Mouse (Mus musculus) intestine, postnatal 0 days (tissue): Measurements from ENCODE around the gene Trip13. TPM values are rescaled to one million over a fixed set of nuclear protein-coding genes. Genes with fewer than 3 reads are reported as not detected.
A peak's percentile ranks its signal among the peaks of the same experiment; 100 is the strongest.

Experiments used
- ATAC-seq: fragments of 200-750 bp; cut with Nextera tagmentation; 2 replicates; pipeline ENCODE4 v1.8.0; 2017; ENCODE audit warnings: mild to moderate bottlenecking, moderate TSS enrichment, moderate library complexity
- H3K27ac ChIP-seq: fragments of 300-500 bp; sonication (generic); 2 replicates; pipeline ENCODE4 v1.5.1; 2014; ENCODE audit warnings: mild to moderate bottlenecking, low read depth, low read length, moderate library complexity
- H3K27me3 ChIP-seq: fragments of 300-500 bp; sonication (generic); replicated peaks from 2 replicates; pipeline ENCODE4 v1.6.1; 2014; ENCODE audit warnings: low read length, mixed read lengths; ENCODE audit not compliant: control insufficient read depth, insufficient read depth
- H3K36me3 ChIP-seq: fragments of 300-500 bp; sonication (generic); 2 replicates; pipeline ENCODE4 v1.6.1; 2014; ENCODE audit warnings: mild to moderate bottlenecking, moderate library complexity; ENCODE audit not compliant: control insufficient read depth, insufficient read depth
- H3K4me1 ChIP-seq: fragments of 300-500 bp; sonication (generic); replicated peaks from 2 replicates; pipeline ENCODE4 v1.6.1; 2014; ENCODE audit warnings: antibody characterized with exemption, low read length, mixed read lengths; ENCODE audit not compliant: control insufficient read depth, insufficient read depth
- H3K4me2 ChIP-seq: fragments of 300-500 bp; sonication (generic); replicated peaks from 2 replicates; pipeline ENCODE4 v1.6.1; 2014; ENCODE audit warnings: low read depth, mild to moderate bottlenecking, moderate library complexity
- H3K4me3 ChIP-seq: fragments of 300-500 bp; sonication (generic); 2 replicates; pipeline ENCODE4 v1.5.1; 2014; ENCODE audit warnings: low read depth, low read length
- H3K9ac ChIP-seq: fragments of 300-500 bp; sonication (generic); 2 replicates; pipeline ENCODE4 v1.6.1; 2014; ENCODE audit warnings: mild to moderate bottlenecking, low read depth, low read length
- H3K9me3 ChIP-seq: fragments of 300-500 bp; sonication (generic); 2 replicates; pipeline ENCODE4 v1.6.1; 2016; ENCODE audit warnings: mixed run types; ENCODE audit not compliant: control insufficient read depth
- CTCF ChIP-seq: sonication (generic); IDR thresholded peaks from 2 replicates; pipeline ENCODE4 v1.5.1; 2016; ENCODE audit warnings: low read depth, mild to moderate bottlenecking, control low read depth, antibody characterized with exemption, moderate library complexity
- WGBS: fragments of 180-500 bp; shearing (Covaris S2); extraction: QIAGEN DNeasy Blood & Tissue Kit; methylation state at CpG from one replicate; pipeline ENCODE4 v1.1.7; 2014; 5-methylcytosine and 5-hydroxymethylcytosine counted together
- polyA plus RNA-seq: library from polyadenylated mRNA; unstranded; fragments of >200 nt; fragmentation: Nextera tagmentation; extraction: Ambion mirVana; gene quantifications from 2 replicates; pipeline ENCODE4 v1.2.1, GENCODE M21; 2015

The Trip13 gene
- polyA plus RNA-seq, 1 experiment from 2014 or later = 12.1 TPM

- Histone ChIP-seq H3K9ac (no peak overlapping the region), H3K4me2 (no peak overlapping the region), H3K27me3 (no peaks in the 10 kb centered on the region), H3K36me3 (no peaks in the 10 kb centered on the region), H3K27ac (no peak overlapping the region), H3K4me3 (no peak overlapping the region), H3K9me3 (no peaks in the 10 kb centered on the region), H3K4me1 (0 out of 2 replicates have a peak, but pooled peaks cover 6% of the 10 kb centered on the region)
- no peak for TF ChIP-seq CTCF
- peak; percentile 43 for ATAC-seq
- WGBS = 51% methylated on average over 6 of the region's 6 CpGs
These were observed 44.9 kb downstream of the Trip13 start for GRCm38 (mm10) chr13:73892493-73893178.

GRCm38 (mm10) chr13:73887415-73887874 is 50.1 kb downstream of the Trip13 start:
- Histone ChIP-seq H3K4me2 (no peak overlapping the region), H3K4me1 (0 out of 2 replicates have a peak, but pooled peaks cover 6% of the 10 kb centered on the region), H3K9ac (no peak overlapping the region), H3K9me3 (no peaks in the 10 kb centered on the region), H3K27ac (no peak overlapping the region), H3K27me3 (no peaks in the 10 kb centered on the region), H3K4me3 (no peak overlapping the region), H3K36me3 (no peaks in the 10 kb centered on the region)
- WGBS = 59% methylated on average over 4 of the region's 4 CpGs
- no peak for ATAC-seq
- no peak for TF ChIP-seq CTCF

- H3K36me3 ChIP-seq = no peaks in the 10 kb centered on the region
- no peak overlapping the region for H3K9ac ChIP-seq
- H3K9me3 ChIP-seq = no peaks in the 10 kb centered on the region
- H3K4me1 ChIP-seq = no peaks in the 10 kb centered on the region
- no peak for TF ChIP-seq CTCF
- H3K4me2 ChIP-seq = no peak overlapping the region
- H3K27me3 ChIP-seq = no peaks in the 10 kb centered on the region
- WGBS = 78% methylated on average over 5 of the region's 5 CpGs
- no peak overlapping the region for H3K27ac ChIP-seq
- no peak for ATAC-seq
- no peak overlapping the region for H3K4me3 ChIP-seq
These were observed 51.0 kb downstream of the Trip13 start for GRCm38 (mm10) chr13:73886601-73887000.

- H3K4me3 ChIP-seq = no peak overlapping the region
- 68% methylated on average over 4 of the region's 4 CpGs for WGBS
These were observed 51.5 kb downstream of the Trip13 start for GRCm38 (mm10) chr13:73886066-73886465.

GRCm38 (mm10) chr13:73885656-73886055 is 51.9 kb downstream of the Trip13 start:
- no peak overlapping the region for H3K27ac ChIP-seq
- H3K9me3 ChIP-seq = no peaks in the 10 kb centered on the region
- H3K4me2 ChIP-seq = no peak overlapping the region
- WGBS = 67% methylated on average over 4 of the region's 4 CpGs
- H3K27me3 ChIP-seq = no peaks in the 10 kb centered on the region
- H3K9ac ChIP-seq = no peak overlapping the region
- H3K4me1 ChIP-seq = no peaks in the 10 kb centered on the region
- no peak overlapping the region for H3K4me3 ChIP-seq
- H3K36me3 ChIP-seq = no peaks in the 10 kb centered on the region
- no peak for ATAC-seq
- TF ChIP-seq CTCF = no peak

More at GRCm38 (mm10) chr13:73886066-73886465, 51.5 kb downstream of the Trip13 start:
- no peak for TF ChIP-seq CTCF
- H3K27me3 ChIP-seq = no peaks in the 10 kb centered on the region
- ATAC-seq = no peak
- no peaks in the 10 kb centered on the region for H3K9me3 ChIP-seq
- H3K27ac ChIP-seq = no peak overlapping the region
- no peaks in the 10 kb centered on the region for H3K4me1 ChIP-seq
- H3K4me2 ChIP-seq = no peak overlapping the region
- H3K36me3 ChIP-seq = no peaks in the 10 kb centered on the region
- H3K9ac ChIP-seq = no peak overlapping the region

GRCm38 (mm10) chr13:73881347-73881746 is 56.2 kb downstream of the Trip13 start:
- no peak for ATAC-seq
- H3K27me3 ChIP-seq = no peaks in the 10 kb centered on the region
- no peak overlapping the region for H3K27ac ChIP-seq
- H3K4me1 ChIP-seq = no peaks in the 10 kb centered on the region
- H3K4me2 ChIP-seq = no peak overlapping the region
- no peak overlapping the region for H3K9ac ChIP-seq
- H3K9me3 ChIP-seq = no peaks in the 10 kb centered on the region
- H3K36me3 ChIP-seq = no peaks in the 10 kb centered on the region
- no peak overlapping the region for H3K4me3 ChIP-seq
- TF ChIP-seq CTCF = no peak
- WGBS = 46% methylated on average over 8 of the region's 8 CpGs
